Mouse (Mus musculus): ENCODE measurements around the gene Twnk. TPM values are rescaled to one million over a fixed set of nuclear protein-coding genes. Genes with fewer than 3 reads are reported as not detected.

The Twnk gene
- polyA plus RNA-seq (2015; fragmentation: Nextera tagmentation; extraction: Ambion mirVana) = 10.4 and 10.5 TPM in 2 replicates

DNA sequence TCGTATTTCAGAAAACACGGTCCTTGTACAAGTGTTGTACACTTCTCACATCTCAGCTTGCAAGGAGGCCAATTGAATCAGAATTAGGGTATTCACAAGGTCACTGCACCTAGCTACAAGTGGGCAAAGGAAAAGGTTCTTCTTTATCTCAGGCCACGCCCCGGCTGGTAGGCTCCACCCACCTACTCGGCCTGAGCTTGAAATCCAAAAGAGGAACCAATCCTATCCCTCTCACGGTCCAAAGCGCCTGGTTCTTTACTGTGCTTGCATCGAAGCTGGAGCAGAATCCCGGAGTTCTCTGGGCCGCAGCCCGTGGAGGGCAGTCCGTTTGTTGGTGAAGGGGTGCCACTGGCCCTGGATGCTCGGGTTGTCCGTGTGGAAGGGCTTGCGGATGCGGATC lies at the start of gene Twnk:
Gene Twnk (plus strand): TSS at position 220 of the 400 bp plus-strand sequence.

DNA sequence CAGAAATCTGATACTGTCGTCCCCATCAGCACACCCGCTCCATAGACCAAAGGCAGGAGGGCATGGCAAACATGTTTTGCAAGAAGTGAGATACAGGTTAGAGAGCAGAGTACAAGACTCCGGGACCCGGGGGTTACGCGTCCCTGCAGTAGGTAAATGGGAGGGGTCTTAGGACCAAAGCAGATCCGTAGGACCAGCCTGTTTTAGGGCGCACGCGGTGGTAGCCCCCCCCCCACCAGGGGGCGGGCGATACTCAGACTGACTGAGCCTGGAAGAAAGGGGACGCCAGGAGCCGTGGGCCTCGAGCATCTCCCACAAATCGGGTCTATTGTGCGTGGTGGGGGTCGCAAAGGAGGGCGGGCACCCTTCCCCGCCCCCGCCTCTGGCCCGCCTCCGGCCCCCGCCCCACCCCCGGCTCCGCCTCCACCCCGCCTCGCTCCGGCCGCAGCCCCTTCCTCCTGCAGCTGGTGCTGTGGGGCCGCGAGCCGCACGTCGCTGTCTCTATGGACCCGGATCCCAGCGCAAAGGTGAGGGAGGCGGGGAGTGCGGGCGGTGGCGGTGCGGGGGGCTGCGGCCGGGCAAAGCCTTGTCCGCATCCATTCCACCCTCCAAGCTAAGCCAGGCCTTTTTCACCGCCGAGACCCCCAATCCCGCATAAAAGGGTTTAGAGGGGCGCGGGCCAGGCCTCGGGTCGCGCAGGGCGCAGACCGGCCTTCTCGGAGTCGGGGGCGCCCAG lies 16.5 kb upstream of the Twnk start, which contains the start of gene Sema4g:
Gene Sema4g (plus strand): TSS at position 271 of the 736 bp plus-strand sequence.

DNA sequence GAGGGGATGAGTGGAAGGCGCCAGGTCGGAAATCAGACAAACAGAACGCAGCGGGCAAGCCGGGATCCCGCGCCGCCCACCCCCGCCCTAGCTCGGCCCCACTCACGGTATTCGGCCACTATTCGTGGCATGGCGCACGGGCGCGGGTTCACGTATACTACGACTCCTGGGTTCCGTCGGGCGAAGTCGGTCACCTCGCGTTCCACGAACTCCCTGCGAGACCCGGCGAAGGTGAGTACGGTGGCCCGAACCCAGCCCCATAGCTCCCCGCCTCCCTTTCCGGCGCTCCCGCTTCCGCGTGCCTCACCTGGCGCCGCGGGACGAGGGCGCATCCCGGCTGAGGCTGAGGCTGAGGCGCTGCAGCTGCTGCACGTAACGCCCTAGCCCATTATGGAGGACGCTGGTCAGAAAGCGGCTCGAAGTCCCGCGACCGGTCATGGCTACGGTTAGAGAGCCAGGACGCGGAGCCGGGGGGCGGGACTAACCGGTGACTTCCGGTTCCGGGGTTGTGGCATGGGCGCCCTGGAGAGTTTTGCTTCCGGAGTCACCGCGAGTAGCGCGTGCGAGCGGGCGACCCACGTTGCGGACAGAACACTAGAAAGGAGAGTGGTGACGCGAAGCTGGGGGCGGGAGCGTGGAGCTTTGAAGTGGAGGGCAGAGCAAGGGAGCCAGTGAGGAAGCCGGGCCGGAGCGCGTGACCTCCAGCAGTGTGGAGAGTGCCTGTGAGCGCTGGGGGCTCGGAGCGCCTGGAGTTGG lies 672 bp downstream of the Twnk start, which contains the start of gene Mrpl43:
Gene Mrpl43 (minus strand): TSS at position 486 of the 756 bp plus-strand sequence.

DNA sequence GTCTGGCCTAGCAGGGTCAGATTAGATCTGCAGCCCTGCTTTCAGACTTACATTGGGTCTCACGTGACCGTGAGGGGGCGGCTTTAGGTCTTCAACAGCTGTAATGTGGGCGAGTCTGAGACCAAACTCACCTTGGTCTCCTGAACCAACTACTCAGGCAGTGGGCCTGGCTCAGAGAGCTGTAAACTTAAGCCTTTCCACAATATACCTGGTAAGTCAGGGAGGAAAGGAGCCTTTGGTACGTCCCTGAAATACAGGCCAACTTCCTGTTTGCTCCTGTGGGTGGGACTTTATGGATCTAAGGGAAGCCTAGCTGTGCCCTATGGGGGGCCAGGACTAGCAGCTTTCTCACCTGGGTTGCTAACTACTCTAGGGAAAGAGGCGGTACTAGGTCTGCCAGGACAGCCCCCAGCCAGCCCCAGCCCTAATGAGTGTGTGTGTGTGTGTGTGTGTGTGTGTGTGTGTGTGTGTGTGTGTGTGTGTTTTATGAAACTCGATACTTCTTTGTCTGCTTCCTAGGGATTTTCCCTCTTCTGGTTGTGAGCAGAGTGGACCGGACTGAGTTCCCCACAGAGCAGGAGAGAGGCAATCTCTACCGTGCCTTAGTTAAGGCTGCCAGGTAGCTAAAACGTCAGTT lies 9.0 kb downstream of the Twnk start, which contains the start of gene Lzts2:
Gene Lzts2 (plus strand): TSS at position 80 of the 637 bp plus-strand sequence.

DNA sequence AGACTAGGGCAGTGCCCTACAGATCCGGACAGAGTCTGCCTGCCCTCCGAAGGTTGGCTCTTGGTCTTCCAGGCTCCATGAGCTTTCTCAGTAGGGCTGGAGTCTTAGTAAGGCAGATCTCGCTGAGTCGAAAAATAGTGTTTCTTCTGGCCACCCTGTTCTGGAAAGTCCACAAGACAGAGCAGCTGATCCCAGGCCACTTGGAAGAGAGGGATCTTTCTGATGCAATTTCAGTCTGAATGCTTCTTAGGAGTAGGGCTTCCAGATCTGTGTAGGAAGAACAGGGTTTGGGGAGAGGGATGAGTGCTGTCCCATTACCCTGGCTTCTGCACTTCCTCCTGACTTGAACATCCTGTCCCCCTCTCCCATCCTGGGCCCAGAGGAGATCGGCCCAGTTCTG lies 40.2 kb downstream of the Twnk start, which contains the start of gene Pdzd7:
Gene Pdzd7 (minus strand): TSS at position 67 of the 400 bp plus-strand sequence.

DNA sequence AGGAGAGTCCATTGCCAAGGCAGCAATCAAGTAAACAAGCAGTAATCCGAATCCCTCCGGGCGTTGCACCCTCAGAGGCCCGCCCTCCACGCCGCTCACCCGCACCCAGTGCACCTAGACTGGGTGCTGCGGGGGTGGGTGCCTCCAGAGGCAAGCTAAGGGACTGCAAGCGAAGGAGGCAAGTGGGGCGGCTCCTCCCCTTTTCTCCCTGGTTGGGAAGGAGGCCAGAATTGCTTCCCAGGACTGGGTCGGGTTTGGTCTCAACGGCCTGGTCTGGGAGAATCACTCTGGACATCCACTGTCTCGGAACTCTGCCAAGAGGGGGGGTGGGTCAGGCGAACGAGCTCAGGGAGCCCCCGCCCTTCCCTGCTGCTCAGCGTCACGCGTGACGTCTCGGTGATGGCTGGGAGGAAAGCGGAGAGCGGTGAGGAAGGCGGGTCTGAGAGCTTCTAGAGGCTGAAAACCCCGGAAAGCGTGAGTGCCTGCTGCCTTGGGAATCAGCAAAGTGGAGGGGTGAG lies 42.0 kb downstream of the Twnk start, which contains the start of gene Sfxn3:
Gene Sfxn3 (plus strand): TSS at position 87 of the 518 bp plus-strand sequence.

Other genes starting within 250 kb of the Twnk start
- gene Pax2, start 249.6 kb upstream of the Twnk start, polyA plus RNA-seq (2015; fragmentation: Nextera tagmentation; extraction: Ambion mirVana) = not detected in 2 replicates
- 16.0 and 16.9 TPM in 2 replicates for gene Slf2, start 74.5 kb upstream of the Twnk start, polyA plus RNA-seq (2015; fragmentation: Nextera tagmentation; extraction: Ambion mirVana)
- gene Sema4g, start 16.6 kb upstream of the Twnk start, polyA plus RNA-seq (2015; fragmentation: Nextera tagmentation; extraction: Ambion mirVana) = 0.38 and 0.41 TPM in 2 replicates
- 46.0 and 48.3 TPM in 2 replicates for gene Mrpl43, start 779 bp downstream of the Twnk start, polyA plus RNA-seq (2015; fragmentation: Nextera tagmentation; extraction: Ambion mirVana)
- gene Lzts2, start 8.8 kb downstream of the Twnk start, polyA plus RNA-seq (2015; fragmentation: Nextera tagmentation; extraction: Ambion mirVana) = 12.8 and 15.1 TPM in 2 replicates
- 0.07 and 0.21 TPM in 2 replicates for gene Pdzd7, start 40.1 kb downstream of the Twnk start, polyA plus RNA-seq (2015; fragmentation: Nextera tagmentation; extraction: Ambion mirVana)
- gene Sfxn3, start 41.8 kb downstream of the Twnk start, polyA plus RNA-seq (2015; fragmentation: Nextera tagmentation; extraction: Ambion mirVana) = 9.9 and 11.5 TPM in 2 replicates
- gene Kazald1, start 69.6 kb downstream of the Twnk start, polyA plus RNA-seq (2015; fragmentation: Nextera tagmentation; extraction: Ambion mirVana) = 190 and 285 TPM in 2 replicates
- 17.7 and 27.7 TPM in 2 replicates for gene Tlx1, start 145.0 kb downstream of the Twnk start, polyA plus RNA-seq (2015; fragmentation: Nextera tagmentation; extraction: Ambion mirVana)
- gene Lbx1, start 230.1 kb downstream of the Twnk start, polyA plus RNA-seq (2015; fragmentation: Nextera tagmentation; extraction: Ambion mirVana) = not detected in 2 replicates

Measured in spleen, postnatal 0 days (tissue).